Mouse (Mus musculus) forebrain, embryonic 11.5 days (tissue): ENCODE results near the gene Litaf. TPM values are rescaled to one million over a fixed set of nuclear protein-coding genes. Genes with fewer than 3 reads are reported as not detected.

Experiments
- ATAC-seq: fragments of 200-750 bp; cut with Nextera tagmentation; replicated peaks from 2 replicates; pipeline ENCODE4 v1.8.0; 2017; ENCODE audit warnings: moderate TSS enrichment; ENCODE audit not compliant: low FRiP score
- DNase-seq: peaks from one replicate; pipeline ENCODE4 v3.0.0-alpha.2; 2017; ENCODE audit warnings: low spot score
- H3K27ac ChIP-seq: fragments of 300-500 bp; sonication (generic); 2 replicates; pipeline ENCODE4 v1.5.1; 2014; ENCODE audit warnings: low read depth, low read length
- H3K27me3 ChIP-seq: fragments of 300-500 bp; sonication (generic); 2 replicates; pipeline ENCODE4 v1.6.1; 2014; ENCODE audit warnings: mild to moderate bottlenecking, low read length, mixed read lengths; ENCODE audit not compliant: control insufficient read depth, insufficient read depth
- H3K36me3 ChIP-seq: fragments of 300-500 bp; sonication (generic); 2 replicates; pipeline ENCODE4 v1.6.1; 2014; ENCODE audit warnings: mild to moderate bottlenecking, low read length, moderate library complexity, mixed read lengths; ENCODE audit not compliant: control insufficient read depth, insufficient read depth
- H3K4me1 ChIP-seq: fragments of 300-500 bp; sonication (generic); replicated peaks from 2 replicates; pipeline ENCODE4 v1.6.1; 2014; ENCODE audit warnings: low read length, mixed read lengths; ENCODE audit not compliant: control insufficient read depth, insufficient read depth
- H3K4me2 ChIP-seq: fragments of 300-500 bp; sonication (generic); 2 replicates; pipeline ENCODE4 v1.6.1; 2014; ENCODE audit warnings: low read depth, mild to moderate bottlenecking, low read length, moderate library complexity, mixed read lengths; ENCODE audit not compliant: severe bottlenecking
- H3K4me3 ChIP-seq: fragments of 300-500 bp; sonication (generic); 2 replicates; pipeline ENCODE4 v1.5.1; 2014; ENCODE audit warnings: low read depth, low read length
- H3K9ac ChIP-seq: fragments of 300-500 bp; sonication (generic); 2 replicates; pipeline ENCODE4 v1.6.1; 2014; ENCODE audit warnings: low read length
- H3K9me3 ChIP-seq: fragments of 300-500 bp; sonication (generic); 2 replicates; pipeline ENCODE4 v1.6.1; 2016; ENCODE audit warnings: low read length, mixed read lengths; ENCODE audit not compliant: control insufficient read depth
- WGBS: fragments of 180-500 bp; shearing (Covaris S2); extraction: QIAGEN DNeasy Blood & Tissue Kit; methylation state at CpG from one replicate; pipeline ENCODE4 v1.1.7; 2014; 5-methylcytosine and 5-hydroxymethylcytosine counted together
- polyA plus RNA-seq: library from polyadenylated mRNA; unstranded; fragments of >200 nt; fragmentation: Nextera tagmentation; extraction: Ambion mirVana; gene quantifications from 2 replicates; pipeline ENCODE4 v1.2.1, GENCODE M21; 2014

Gene Litaf
- polyA plus RNA-seq, 1 experiment from 2014 or later, result 52.0 TPM

GRCm38 (mm10) chr16:11062794-11063721 is 2.9 kb downstream of the Litaf start:
- H3K27me3 ChIP-seq, result no peaks in the 10 kb centered on the region
- peak overlapping the region; percentile 48 for H3K9ac ChIP-seq
- H3K36me3 ChIP-seq, result no peaks in the 10 kb centered on the region
- H3K4me2 ChIP-seq, result peak overlapping the region; percentile 12; the same call in 1 of the 2 replicates
- ATAC-seq (no peak), DNase-seq (peak; percentile 69)
- peak overlapping the region; percentile 54 for H3K27ac ChIP-seq
- WGBS, result 27% methylated on average over 13 of the region's 13 CpGs
- H3K4me3 ChIP-seq, result no peak overlapping the region
- peaks cover 17% of the 10 kb centered on the region for H3K4me1 ChIP-seq
- H3K9me3 ChIP-seq, result no peaks in the 10 kb centered on the region

- Histone ChIP-seq H3K4me1 (peaks cover 9% of the 10 kb centered on the region; the same call in 1 of the 2 replicates), H3K9me3 (no peaks in the 10 kb centered on the region), H3K27ac (no peak within 1 kb of the TSS), H3K4me3 (no peak within 1 kb of the TSS), H3K4me2 (no peak within 1 kb of the TSS), H3K27me3 (no peaks in the 10 kb centered on the region), H3K9ac (no peak within 1 kb of the TSS), H3K36me3 (no peaks in the 10 kb centered on the region)
- ATAC-seq (no peak), DNase-seq (no peak)
- 91% methylated on average over 4 of the region's 4 CpGs for WGBS
Observed at GRCm38 (mm10) chr16:11060645-11061044, 5.3 kb downstream of the Litaf start, which contains the start of gene Snn. Gene Snn, plus strand, starts transcription at chr16:11060945.

GRCm38 (mm10) chr16:11055916-11056315 is 10.0 kb downstream of the Litaf start:
- Histone ChIP-seq H3K27me3 (no peaks in the 10 kb centered on the region), H3K36me3 (no peaks in the 10 kb centered on the region), H3K27ac (no peak overlapping the region), H3K9ac (no peak overlapping the region), H3K4me2 (no peak overlapping the region), H3K4me1 (no peaks in the 10 kb centered on the region), H3K9me3 (no peaks in the 10 kb centered on the region), H3K4me3 (no peak overlapping the region)
- DNase-seq (no peak), ATAC-seq (no peak)
- 69% methylated on average over 5 of the region's 5 CpGs for WGBS

GRCm38 (mm10) chr16:11054871-11055270 is 11.1 kb downstream of the Litaf start:
- Histone ChIP-seq H3K27me3 (no peaks in the 10 kb centered on the region), H3K4me1 (no peaks in the 10 kb centered on the region), H3K9ac (no peak overlapping the region), H3K27ac (no peak overlapping the region), H3K4me3 (no peak overlapping the region), H3K9me3 (no peaks in the 10 kb centered on the region), H3K4me2 (no peak overlapping the region), H3K36me3 (no peaks in the 10 kb centered on the region)
- DNase-seq, result no peak
- WGBS, result 91% methylated on average over 6 of the region's 6 CpGs
- ATAC-seq, result no peak

GRCm38 (mm10) chr16:11054409-11054808 is 11.5 kb downstream of the Litaf start:
- Histone ChIP-seq H3K4me3 (no peak overlapping the region), H3K9me3 (no peaks in the 10 kb centered on the region), H3K27ac (no peak overlapping the region), H3K9ac (no peak overlapping the region), H3K36me3 (no peaks in the 10 kb centered on the region), H3K27me3 (no peaks in the 10 kb centered on the region), H3K4me2 (no peak overlapping the region), H3K4me1 (no peaks in the 10 kb centered on the region)
- DNase-seq, result no peak
- no peak for ATAC-seq
- 69% methylated on average over 6 of the region's 6 CpGs for WGBS

- DNase-seq (no peak), ATAC-seq (no peak)
- H3K4me1 ChIP-seq, result no peaks in the 10 kb centered on the region
- no peaks in the 10 kb centered on the region for H3K9me3 ChIP-seq
- H3K27me3 ChIP-seq, result no peaks in the 10 kb centered on the region
- 90% methylated on average over 11 of the region's 11 CpGs for WGBS
- H3K4me2 ChIP-seq, result no peak overlapping the region
- H3K9ac ChIP-seq, result no peak overlapping the region
- no peaks in the 10 kb centered on the region for H3K36me3 ChIP-seq
- no peak overlapping the region for H3K27ac ChIP-seq
- H3K4me3 ChIP-seq, result no peak overlapping the region
Observed at GRCm38 (mm10) chr16:11051134-11051533, 14.8 kb downstream of the Litaf start.

GRCm38 (mm10) chr16:11050226-11050625 is 15.7 kb downstream of the Litaf start:
- DNase-seq, result no peak
- ATAC-seq, result no peak
- H3K27ac ChIP-seq, result no peak overlapping the region
- H3K9ac ChIP-seq, result no peak overlapping the region
- H3K27me3 ChIP-seq, result no peaks in the 10 kb centered on the region
- no peaks in the 10 kb centered on the region for H3K36me3 ChIP-seq
- H3K4me2 ChIP-seq, result no peak overlapping the region
- H3K4me1 ChIP-seq, result no peaks in the 10 kb centered on the region
- H3K4me3 ChIP-seq, result no peak overlapping the region
- no peaks in the 10 kb centered on the region for H3K9me3 ChIP-seq
- whole genome bisulfite sequencing, result 87% methylated on average over 2 of the region's 2 CpGs

- DNase-seq (no peak), ATAC-seq (no peak)
- H3K4me3 ChIP-seq, result no peak overlapping the region
- no peaks in the 10 kb centered on the region for H3K4me1 ChIP-seq
- H3K9me3 ChIP-seq, result no peaks in the 10 kb centered on the region
- no peaks in the 10 kb centered on the region for H3K36me3 ChIP-seq
- WGBS, result 85% methylated on average over 7 of the region's 7 CpGs
- no peaks in the 10 kb centered on the region for H3K27me3 ChIP-seq
- no peak overlapping the region for H3K27ac ChIP-seq
- H3K4me2 ChIP-seq, result no peak overlapping the region
- H3K9ac ChIP-seq, result no peak overlapping the region
Observed at GRCm38 (mm10) chr16:11047130-11047529, 18.8 kb downstream of the Litaf start.

- Histone ChIP-seq H3K27ac (no peak overlapping the region), H3K27me3 (no peaks in the 10 kb centered on the region), H3K9me3 (no peaks in the 10 kb centered on the region), H3K4me2 (no peak overlapping the region), H3K36me3 (no peaks in the 10 kb centered on the region), H3K9ac (no peak overlapping the region), H3K4me1 (no peaks in the 10 kb centered on the region), H3K4me3 (no peak overlapping the region)
- ATAC-seq (no peak), DNase-seq (no peak)
- 87% methylated on average over 7 of the region's 7 CpGs for WGBS
Observed at GRCm38 (mm10) chr16:11046437-11046836, 19.5 kb downstream of the Litaf start.
